16 mouse cellular contexts compared by ENCODE assay signal in the genomic region with DNA sequence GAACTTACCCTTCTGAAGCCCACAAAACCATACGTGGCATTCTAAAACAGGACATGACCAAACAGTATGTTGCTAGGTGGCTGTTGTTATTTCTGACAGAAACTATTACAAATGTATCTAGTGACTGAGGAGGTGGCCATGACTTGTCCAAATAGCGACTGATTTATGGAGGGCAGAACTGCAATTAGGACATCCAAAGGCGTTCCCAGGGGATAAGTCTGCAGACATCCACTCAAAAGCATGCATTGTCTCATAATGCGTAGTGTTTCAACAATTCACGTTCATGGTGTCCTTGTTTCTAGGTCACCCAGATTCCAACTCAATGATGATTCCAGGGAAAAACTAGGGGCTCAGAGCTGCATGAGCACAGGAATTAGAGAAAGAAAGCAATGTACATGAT. TPM values are rescaled to one million over a fixed set of nuclear protein-coding genes. Genes with fewer than 3 reads are reported as not detected.
"Had no signal": no experiment of that assay in that cellular context is flagged by ENCODE, and none has a peak within 500 bp of the region (broad histone marks: within the 10 kb centered on the region; RNA-seq: fewer than 3 reads in every experiment).

No protein-coding gene starts in this region.

- H3K36me3 ChIP-seq: limb, embryonic 10.5 days; liver, embryonic 15.5 days; neural tube, embryonic 13.5 days; stomach, embryonic 15.5 days had no signal

- H3K4me1 ChIP-seq: liver, embryonic 15.5 days; stomach, embryonic 15.5 days had no signal

- H3K9me3 ChIP-seq: limb, embryonic 10.5 days; liver, embryonic 15.5 days; neural tube, embryonic 13.5 days; stomach, embryonic 15.5 days had no signal

- ATAC-seq: lung, postnatal 0 days; midbrain, embryonic 16.5 days had no signal

- DNase-seq: kidney, adult 18-20 months; kidney, postnatal 14 days; lung, adult 2 months; lung, postnatal 36 days; right cerebral cortex, postnatal 14 days; thymus, postnatal 4 days had no signal

- H3K4me2 ChIP-seq: liver, embryonic 11.5 days; liver, embryonic 15.5 days; midbrain, embryonic 11.5 days; neural tube, embryonic 13.5 days; stomach, embryonic 15.5 days had no signal

- H3K27ac ChIP-seq: left cerebral cortex, adult 2 months; limb, embryonic 10.5 days; liver, embryonic 15.5 days; neural tube, embryonic 13.5 days; stomach, embryonic 15.5 days had no signal

- H3K9ac ChIP-seq: liver, embryonic 15.5 days; neural tube, embryonic 13.5 days; stomach, embryonic 15.5 days had no signal

- H3K4me3 ChIP-seq: left cerebral cortex, adult 2 months; limb, embryonic 10.5 days; liver, embryonic 15.5 days; neural tube, embryonic 13.5 days; stomach, embryonic 15.5 days had no signal

- H3K27me3 ChIP-seq: liver, embryonic 15.5 days; neural tube, embryonic 13.5 days; stomach, embryonic 15.5 days had no signal

RNA-seq across cellular contexts. Expression of a gene that starts 50.1 kb away (rescaled TPM):
- total RNA-seq: megakaryocyte progenitor cell, adult 5-6 weeks had no signal
- polyA plus RNA-seq: neural tube, embryonic 13.5 days had no signal
